Mouse (Mus musculus): ENCODE measurements around the gene Slc39a10. TPM values are rescaled to one million over a fixed set of nuclear protein-coding genes. Genes with fewer than 3 reads are reported as not detected.

The Slc39a10 gene
- polyA plus RNA-seq, 1 experiment from 2014 or later: 66.1 TPM

- Histone ChIP-seq H3K4me1 (replicated peaks) (no peaks in the 10 kb centered on the region), H3K9ac (replicated peaks) (no peak overlapping the region), H3K27ac (no peak overlapping the region), H3K9me3 (no peaks in the 10 kb centered on the region), H3K27me3 (no peaks in the 10 kb centered on the region), H3K36me3 (no peaks in the 10 kb centered on the region), H3K4me2 (replicated peaks) (no peak overlapping the region), H3K4me3 (replicated peaks) (no peak overlapping the region)
- 68% methylated on average over 1 of the region's 1 CpGs for WGBS
- ATAC-seq: no peak
These were observed 32.6 kb downstream of the Slc39a10 start for GRCm38 (mm10) chr1:46860082-46860481.

GRCm38 (mm10) chr1:46858579-46858978 is 34.1 kb downstream of the Slc39a10 start:
- Histone ChIP-seq H3K4me1 (replicated peaks) (peaks cover 8% of the 10 kb centered on the region), H3K27me3 (no peaks in the 10 kb centered on the region), H3K4me3 (replicated peaks) (no peak overlapping the region), H3K9me3 (no peaks in the 10 kb centered on the region), H3K27ac (no peak overlapping the region), H3K4me2 (replicated peaks) (no peak overlapping the region), H3K36me3 (no peaks in the 10 kb centered on the region), H3K9ac (replicated peaks) (no peak overlapping the region)
- 74% methylated on average over 5 of the region's 5 CpGs for WGBS
- no peak for ATAC-seq

- no peak overlapping the region for H3K27ac ChIP-seq
These were observed 36.2 kb downstream of the Slc39a10 start for GRCm38 (mm10) chr1:46856498-46856897.

GRCm38 (mm10) chr1:46854036-46854900 is 38.4 kb downstream of the Slc39a10 start:
- peak overlapping the region; percentile 91 for H3K4me3 ChIP-seq (replicated peaks)
- H3K27me3 ChIP-seq: no peaks in the 10 kb centered on the region
- WGBS: 25% methylated on average over 18 of the region's 18 CpGs
- H3K4me2 ChIP-seq (replicated peaks): peak overlapping the region; percentile 67
- H3K27ac ChIP-seq: peak overlapping the region; percentile 99
- peak overlapping the region; percentile 49 for H3K9ac ChIP-seq (replicated peaks)
- peak; percentile 5 for ATAC-seq
- no peaks in the 10 kb centered on the region for H3K36me3 ChIP-seq
- no peaks in the 10 kb centered on the region for H3K9me3 ChIP-seq
- peaks cover 32% of the 10 kb centered on the region for H3K4me1 ChIP-seq (replicated peaks)

More at GRCm38 (mm10) chr1:46856498-46856897, 36.2 kb downstream of the Slc39a10 start:
- Histone ChIP-seq H3K9me3 (no peaks in the 10 kb centered on the region), H3K36me3 (no peaks in the 10 kb centered on the region), H3K4me1 (replicated peaks) (peaks cover 16% of the 10 kb centered on the region), H3K27me3 (no peaks in the 10 kb centered on the region), H3K4me2 (replicated peaks) (no peak overlapping the region), H3K4me3 (replicated peaks) (no peak overlapping the region), H3K9ac (replicated peaks) (no peak overlapping the region)
- no peak for ATAC-seq
- WGBS: 50% methylated on average over 4 of the region's 4 CpGs

GRCm38 (mm10) chr1:46853317-46854035 is 39.2 kb downstream of the Slc39a10 start:
- peak overlapping the region; percentile 99 for H3K9ac ChIP-seq (replicated peaks)
- H3K4me1 ChIP-seq (replicated peaks): peaks cover 32% of the 10 kb centered on the region
- no peaks in the 10 kb centered on the region for H3K9me3 ChIP-seq
- peak overlapping the region; percentile 91 for H3K4me3 ChIP-seq (replicated peaks)
- H3K27ac ChIP-seq: peak overlapping the region; percentile 99
- no peaks in the 10 kb centered on the region for H3K36me3 ChIP-seq
- H3K27me3 ChIP-seq: no peaks in the 10 kb centered on the region
- ATAC-seq: peak; percentile 97
- H3K4me2 ChIP-seq (replicated peaks): peak overlapping the region; percentile 67
- under 1% methylated on average over 86 of the region's 86 CpGs for WGBS

- H3K36me3 ChIP-seq: no peaks in the 10 kb centered on the region
- under 1% methylated on average over 55 of the region's 75 CpGs for WGBS
- peak; percentile 43 for ATAC-seq
These were observed 39.9 kb downstream of the Slc39a10 start for GRCm38 (mm10) chr1:46852600-46853272.

GRCm38 (mm10) chr1:46852216-46852599 is 40.4 kb downstream of the Slc39a10 start:
- Histone ChIP-seq H3K27ac (peak overlapping the region; percentile 99), H3K9ac (replicated peaks) (peak overlapping the region; percentile 99), H3K4me2 (replicated peaks) (peak overlapping the region; percentile 67), H3K9me3 (no peaks in the 10 kb centered on the region), H3K36me3 (no peaks in the 10 kb centered on the region), H3K27me3 (no peaks in the 10 kb centered on the region), H3K4me1 (replicated peaks) (peaks cover 32% of the 10 kb centered on the region), H3K4me3 (replicated peaks) (peak overlapping the region; percentile 91)
- ATAC-seq: no peak
- 2% methylated on average over 4 of the region's 4 CpGs for WGBS

More at GRCm38 (mm10) chr1:46852600-46853272, 39.9 kb downstream of the Slc39a10 start:
- peak overlapping the region; percentile 99 for H3K9ac ChIP-seq (replicated peaks)
- H3K9me3 ChIP-seq: no peaks in the 10 kb centered on the region
- H3K27ac ChIP-seq: peak overlapping the region; percentile 99
- peaks cover 32% of the 10 kb centered on the region for H3K4me1 ChIP-seq (replicated peaks)
- H3K27me3 ChIP-seq: no peaks in the 10 kb centered on the region
- peak overlapping the region; percentile 91 for H3K4me3 ChIP-seq (replicated peaks)
- peak overlapping the region; percentile 67 for H3K4me2 ChIP-seq (replicated peaks)

- peaks cover 32% of the 10 kb centered on the region for H3K4me1 ChIP-seq (replicated peaks)
- ATAC-seq: no peak
- WGBS: 70% methylated on average over 4 of the region's 4 CpGs
- H3K27ac ChIP-seq: no peak overlapping the region
- no peaks in the 10 kb centered on the region for H3K36me3 ChIP-seq
- no peaks in the 10 kb centered on the region for H3K27me3 ChIP-seq
- H3K9me3 ChIP-seq: no peaks in the 10 kb centered on the region
- peak overlapping the region; percentile 91 for H3K4me3 ChIP-seq (replicated peaks)
- peak overlapping the region; percentile 33; the same call in 1 of the 2 replicates for H3K9ac ChIP-seq (replicated peaks)
- H3K4me2 ChIP-seq (replicated peaks): peak overlapping the region; percentile 67
These were observed 41.1 kb downstream of the Slc39a10 start for GRCm38 (mm10) chr1:46851586-46851985.

- WGBS: 68% methylated on average over 1 of the region's 1 CpGs
- Histone ChIP-seq H3K4me3 (replicated peaks) (no peak overlapping the region), H3K9ac (replicated peaks) (no peak overlapping the region), H3K9me3 (no peaks in the 10 kb centered on the region), H3K4me2 (replicated peaks) (peak overlapping the region; percentile 22; the same call in 1 of the 2 replicates), H3K27ac (peak overlapping the region; percentile 51; the same call in 1 of the 2 replicates), H3K4me1 (replicated peaks) (peaks cover 37% of the 10 kb centered on the region), H3K27me3 (no peaks in the 10 kb centered on the region), H3K36me3 (no peaks in the 10 kb centered on the region)
- no peak for ATAC-seq
These were observed 42.9 kb downstream of the Slc39a10 start for GRCm38 (mm10) chr1:46849758-46850157.

- Histone ChIP-seq H3K4me1 (replicated peaks) (peaks cover 10% of the 10 kb centered on the region), H3K9me3 (no peaks in the 10 kb centered on the region), H3K4me2 (replicated peaks) (no peak overlapping the region), H3K27me3 (no peaks in the 10 kb centered on the region), H3K36me3 (no peaks in the 10 kb centered on the region), H3K4me3 (replicated peaks) (no peak overlapping the region), H3K9ac (replicated peaks) (no peak overlapping the region), H3K27ac (no peak overlapping the region)
- ATAC-seq: no peak
- 40% methylated on average over 5 of the region's 5 CpGs for WGBS
These were observed 47.4 kb downstream of the Slc39a10 start for GRCm38 (mm10) chr1:46845221-46845620.

- WGBS: 77% methylated on average over 2 of the region's 2 CpGs
- no peaks in the 10 kb centered on the region for H3K27me3 ChIP-seq
- no peak overlapping the region for H3K27ac ChIP-seq
- H3K4me2 ChIP-seq (replicated peaks): no peak overlapping the region
- peaks cover 10% of the 10 kb centered on the region for H3K4me1 ChIP-seq (replicated peaks)
- ATAC-seq: no peak
- no peak overlapping the region for H3K4me3 ChIP-seq (replicated peaks)
- no peak overlapping the region for H3K9ac ChIP-seq (replicated peaks)
- no peaks in the 10 kb centered on the region for H3K9me3 ChIP-seq
- no peaks in the 10 kb centered on the region for H3K36me3 ChIP-seq
These were observed 48.4 kb downstream of the Slc39a10 start for GRCm38 (mm10) chr1:46844281-46844680.
